10 mouse cellular contexts compared by ENCODE assay signal in the genomic region with DNA sequence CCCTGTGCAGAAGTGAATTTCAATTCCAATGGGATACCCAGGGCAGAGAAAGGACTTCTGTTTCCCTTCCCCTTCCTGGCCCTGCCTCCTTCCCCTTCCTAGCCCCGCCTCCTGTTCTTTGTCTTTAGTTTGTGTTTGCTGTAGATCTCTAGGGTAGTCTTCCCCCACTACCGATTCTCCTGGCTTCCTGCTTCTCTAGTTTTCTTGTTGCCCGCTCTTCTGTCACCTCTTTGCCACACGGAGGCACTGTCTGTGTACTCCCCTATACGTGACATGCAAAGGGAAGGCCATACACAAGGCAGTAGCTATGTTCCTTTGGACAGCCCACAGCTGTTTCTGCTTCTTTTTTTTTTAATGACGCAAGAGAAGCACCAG.
DNase-seq lines count a peak whose midpoint lies in the region; ATAC-seq and TF ChIP-seq lines count a peak whose summit lies in the region.
"Had no signal": no experiment of that assay in that cellular context is flagged by ENCODE, and none has a peak within 500 bp of the region (broad histone marks: within the 10 kb centered on the region; RNA-seq: fewer than 3 reads in every experiment).

No protein-coding gene starts in this region.

- peak; percentile 24; the same call in 1 of the 2 replicates for TF ChIP-seq CTCF in liver, embryonic 14.5 days (IDR thresholded peaks at IDR 0.05; ENCODE audit: low read depth)

- peak; percentile 46; the same call in 1 of the 2 replicates for ATAC-seq in liver, embryonic 14.5 days (ENCODE audit: insufficient read depth)
- ATAC-seq in monocyte, adult 5-6 weeks (replicated peaks; ENCODE audit: insufficient number of reproducible peaks, low FRiP score, low TSS enrichment, poor library complexity, severe bottlenecking), result no peak

- TF ChIP-seq EP300 in liver, embryonic 14.5 days (IDR thresholded peaks at IDR 0.05; ENCODE audit: low read depth), result no peak

- H3K9me3 ChIP-seq in hindbrain, embryonic 10.5 days, result peaks cover 7% of the 10 kb centered on the region; the same call in 1 of the 2 replicates
- H3K9me3 ChIP-seq in liver, embryonic 14.5 days (ENCODE audit: control insufficient read depth, low read length), result no peaks in the 10 kb centered on the region

- no peak overlapping the region for H3K9ac ChIP-seq in liver, embryonic 14.5 days (replicated peaks)

- peaks cover 26% of the 10 kb centered on the region for H3K4me1 ChIP-seq in hindbrain, embryonic 10.5 days (replicated peaks)
- H3K4me1 ChIP-seq in liver, embryonic 14.5 days (replicated peaks; ENCODE audit: control insufficient read depth in 2 of 2, insufficient read depth in 2 of 2, low read length in 1 of 2), result no peaks in the 10 kb centered on the region; a peak in 1 of 4 replicates

- peak overlapping the region; percentile 45 for H3K27ac ChIP-seq in hindbrain, embryonic 10.5 days
- no peak overlapping the region for H3K27ac ChIP-seq in liver, embryonic 14.5 days

- no peak overlapping the region for H3K4me3 ChIP-seq in hindbrain, embryonic 10.5 days
- H3K4me3 ChIP-seq in liver, embryonic 14.5 days (ENCODE audit: insufficient read depth in 1 of 2, low read depth in 2 of 2, low read length in 2 of 2), result no peak overlapping the region
- H3K4me3 ChIP-seq: myocyte had no signal

- H3K36me3 ChIP-seq in hindbrain, embryonic 10.5 days, result peaks cover 10% of the 10 kb centered on the region
- no peaks in the 10 kb centered on the region for H3K36me3 ChIP-seq in liver, embryonic 14.5 days (replicated peaks; ENCODE audit: control insufficient read depth, insufficient read depth, low read depth)

- H3K4me2 ChIP-seq in liver, embryonic 14.5 days (ENCODE audit: low read depth), result no peak overlapping the region

- DNase-seq in ES-CJ7 (ENCODE audit: low read depth, low spot score), result peak; percentile 9
- peak; percentile 36 for DNase-seq in embryo, embryonic 10.5 days (ENCODE audit: low spot score)
- no peak for DNase-seq in hindbrain, embryonic 10.5 days (ENCODE audit: low spot score)
- DNase-seq in liver, embryonic 14.5 days (ENCODE audit: low read depth in 3 of 3, low spot score in 3 of 3), result peak in 1 of 3 experiments; percentile 10
- DNase-seq in ovary, postnatal 10 days (ENCODE audit: low spot score), result no peak
- no peak for DNase-seq in gastrocnemius, adult 18-20 months (ENCODE audit: low spot score)
- DNase-seq in layer of hippocampus, adult 9-10 months (ENCODE audit: low spot score), result no peak
- DNase-seq: gastrocnemius, postnatal 36 days had no signal

- 71% methylated on average over 6 of the region's 6 CpGs for WGBS in hindbrain, embryonic 10.5 days
- WGBS in liver, embryonic 14.5 days (ENCODE audit: insufficient replicate concordance), result 21% methylated on average over 6 of the region's 6 CpGs

- no peaks in the 10 kb centered on the region for H3K27me3 ChIP-seq in hindbrain, embryonic 10.5 days (ENCODE audit: insufficient read depth, poor library complexity, severe bottlenecking)
- H3K27me3 ChIP-seq in liver, embryonic 14.5 days (ENCODE audit: control insufficient read depth, insufficient read depth, low read length), result no peaks in the 10 kb centered on the region

Comparison
In these comparisons a context has a peak if more than half of its experiments do, and no peak if none do; other contexts are left out.
1. DNase-seq: peak in ES-CJ7 (single experiment) and embryo, embryonic 10.5 days (single experiment); none in hindbrain, embryonic 10.5 days (single experiment), ovary, postnatal 10 days (single experiment), gastrocnemius, adult 18-20 months (single experiment) and layer of hippocampus, adult 9-10 months (single experiment).